Mouse (Mus musculus): Measurements from ENCODE around the gene Hyal1. TPM values are rescaled to one million over a fixed set of nuclear protein-coding genes. Genes with fewer than 3 reads are reported as not detected.
A peak's percentile ranks its signal among the peaks of the same experiment; 100 is the strongest.

Hyal1 gene
- 7.5 and 8.4 TPM in 2 replicates for polyA plus RNA-seq (2015; fragmentation: Nextera tagmentation; extraction: Ambion mirVana)

DNA sequence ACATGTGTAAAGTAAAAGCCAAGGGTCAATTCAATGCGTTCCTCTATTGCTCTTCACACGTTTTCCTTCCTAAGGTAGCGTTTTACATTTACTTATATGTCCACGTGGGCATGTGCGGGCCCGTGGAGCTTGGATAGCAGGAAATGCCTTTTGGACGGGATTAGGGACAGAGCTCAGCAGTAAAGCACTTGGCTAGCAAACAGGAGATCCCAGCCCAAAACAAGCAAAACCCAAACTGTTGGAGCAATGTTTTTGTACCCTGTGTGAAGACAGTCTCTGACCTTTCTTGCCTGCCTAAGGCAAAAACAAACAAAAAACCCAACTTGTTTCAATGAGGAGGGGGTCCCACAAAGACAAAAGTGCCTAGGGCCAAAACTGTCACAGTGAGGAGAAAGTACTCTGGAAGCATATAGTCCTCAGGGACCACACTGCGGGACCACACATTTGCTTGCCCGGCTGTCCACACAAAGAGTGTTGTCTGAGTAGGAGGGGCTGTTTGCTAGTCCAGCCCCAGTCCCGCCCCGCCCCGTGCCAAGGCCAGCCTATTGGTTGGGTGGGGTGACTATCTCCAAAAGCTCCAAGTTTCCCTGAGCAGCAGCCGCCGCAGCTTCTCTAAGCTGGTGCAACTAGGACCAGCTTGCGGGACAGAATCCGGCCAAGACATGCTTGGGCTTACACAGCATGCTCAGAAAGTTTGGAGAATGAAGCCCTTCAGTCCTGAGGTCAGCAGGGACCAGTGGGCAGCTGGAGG is at the start of gene Hyal1:
Hyal1 (plus strand) TSS at position 571 of the 751 bp plus-strand sequence.
- peak within 1 kb of the TSS; percentile 45 for H3K4me2 ChIP-seq
- peaks cover 29% of the 10 kb centered on the region for H3K4me1 ChIP-seq (replicated peaks)
- 27% methylated on average over 16 of the region's 16 CpGs for WGBS
- ATAC-seq (ENCODE audit: low FRiP score, low read depth), result peak; percentile 54
- no peaks in the 10 kb centered on the region for H3K27me3 ChIP-seq
- H3K9me3 ChIP-seq, result no peaks in the 10 kb centered on the region
- peak within 1 kb of the TSS; percentile 18 for H3K4me3 ChIP-seq
- H3K9ac ChIP-seq, result no peak within 1 kb of the TSS
- peak within 1 kb of the TSS; percentile 54 for H3K27ac ChIP-seq (replicated peaks)
- peaks cover 24% of the 10 kb centered on the region for H3K36me3 ChIP-seq

DNA sequence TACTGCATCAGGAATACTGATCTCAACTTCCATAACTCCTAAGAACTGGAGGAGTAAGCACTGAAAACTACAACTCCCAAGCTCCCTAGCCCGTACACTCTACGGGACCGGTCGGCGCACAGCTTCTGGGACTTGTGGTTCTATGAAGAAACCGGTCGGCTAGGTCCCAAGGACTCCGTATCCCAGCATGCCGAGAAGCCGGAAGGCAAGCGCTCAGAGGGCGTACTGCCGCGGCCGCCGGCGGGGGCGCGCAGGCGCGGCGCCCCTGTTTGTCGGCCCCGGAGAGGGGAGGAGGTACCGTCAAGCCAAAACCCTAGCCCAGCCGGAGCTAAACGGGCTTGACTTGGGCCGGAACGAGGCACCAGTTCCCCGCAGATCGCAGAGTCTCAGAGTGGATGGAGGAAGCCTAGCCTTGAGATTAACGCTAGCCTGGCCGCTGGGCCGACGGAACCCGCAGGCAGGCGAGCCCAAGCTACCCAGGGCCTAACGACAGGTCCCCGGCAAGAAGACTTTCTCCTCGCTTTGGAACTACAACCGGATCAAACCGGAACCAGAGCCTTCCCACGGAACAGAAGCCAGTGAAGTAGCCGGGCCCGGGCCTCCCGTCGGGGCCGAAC is 42.8 kb upstream of the Hyal1 start, which contains the start of gene Tmem115:
Tmem115 (plus strand) TSS at position 155 of the 617 bp plus-strand sequence.
- peak within 1 kb of the TSS; percentile 83 for H3K27ac ChIP-seq (replicated peaks)
- under 1% methylated on average over 45 of the region's 48 CpGs for WGBS
- peak; percentile 98 for ATAC-seq (ENCODE audit: low FRiP score, low read depth)

GRCm38 (mm10) chr9:107534408-107535202 is 42.1 kb upstream of the Hyal1 start:
- peak overlapping the region; percentile 83 for H3K27ac ChIP-seq (replicated peaks)
- peak; percentile 2; the same call in 1 of the 2 replicates for ATAC-seq (ENCODE audit: low FRiP score, low read depth)

More for the DNA sequence above, 42.8 kb upstream of the Hyal1 start, which contains the start of gene Tmem115:
- H3K4me2 ChIP-seq, result peak within 1 kb of the TSS; percentile 99
- H3K36me3 ChIP-seq, result peaks cover 16% of the 10 kb centered on the region
- no peaks in the 10 kb centered on the region for H3K27me3 ChIP-seq
- H3K4me1 ChIP-seq (replicated peaks), result peaks cover 40% of the 10 kb centered on the region
- peak within 1 kb of the TSS; percentile 80 for H3K4me3 ChIP-seq
- peak within 1 kb of the TSS; percentile 84 for H3K9ac ChIP-seq
- no peaks in the 10 kb centered on the region for H3K9me3 ChIP-seq

DNA sequence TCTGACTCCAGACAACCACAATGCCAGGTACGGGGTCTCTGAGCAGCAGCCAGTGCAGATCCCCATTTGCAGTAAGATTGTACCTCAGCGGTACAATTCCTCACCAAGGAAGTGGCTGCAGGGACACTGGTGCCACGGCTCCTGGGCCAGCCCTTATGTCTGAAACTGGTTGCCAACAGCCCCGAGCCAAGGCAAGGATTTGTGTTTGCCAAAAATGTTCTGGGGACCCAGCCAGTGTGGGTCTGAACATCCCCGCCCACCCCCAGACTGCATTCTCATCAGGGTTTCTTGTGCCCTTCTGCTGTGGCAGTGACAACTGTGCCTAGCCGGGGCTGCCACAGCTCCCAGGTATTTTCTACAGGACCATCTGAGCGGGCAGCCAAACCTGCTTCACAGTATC is 38.5 kb upstream of the Hyal1 start:
- Histone ChIP-seq H3K4me1 (replicated peaks) (peaks cover 64% of the 10 kb centered on the region), H3K36me3 (peaks cover 29% of the 10 kb centered on the region)

More at GRCm38 (mm10) chr9:107534408-107535202, 42.1 kb upstream of the Hyal1 start:
- Histone ChIP-seq H3K9ac (peak overlapping the region; percentile 84), H3K4me3 (peak overlapping the region; percentile 80), H3K9me3 (no peaks in the 10 kb centered on the region), H3K36me3 (peaks cover 23% of the 10 kb centered on the region), H3K27me3 (no peaks in the 10 kb centered on the region), H3K4me1 (replicated peaks) (peaks cover 40% of the 10 kb centered on the region), H3K4me2 (peak overlapping the region; percentile 99)
- WGBS, result 1% methylated on average over 40 of the region's 40 CpGs

GRCm38 (mm10) chr9:107538711-107539110 is 38.0 kb upstream of the Hyal1 start:
- Histone ChIP-seq H3K4me2 (no peak overlapping the region), H3K9me3 (no peaks in the 10 kb centered on the region), H3K27me3 (no peaks in the 10 kb centered on the region), H3K4me1 (replicated peaks) (peaks cover 61% of the 10 kb centered on the region), H3K4me3 (no peak overlapping the region), H3K9ac (no peak overlapping the region), H3K27ac (replicated peaks) (no peak overlapping the region), H3K36me3 (peaks cover 32% of the 10 kb centered on the region)
- ATAC-seq (ENCODE audit: low FRiP score, low read depth), result no peak
- WGBS, result 91% methylated on average over 3 of the region's 3 CpGs

More for the DNA sequence above, 38.5 kb upstream of the Hyal1 start:
- no peak overlapping the region for H3K9ac ChIP-seq
- WGBS, result 87% methylated on average over 7 of the region's 7 CpGs
- H3K27me3 ChIP-seq, result no peaks in the 10 kb centered on the region
- no peak for ATAC-seq (ENCODE audit: low FRiP score, low read depth)
- H3K27ac ChIP-seq (replicated peaks), result no peak overlapping the region
- no peak overlapping the region for H3K4me2 ChIP-seq
- no peaks in the 10 kb centered on the region for H3K9me3 ChIP-seq
- no peak overlapping the region for H3K4me3 ChIP-seq

DNA sequence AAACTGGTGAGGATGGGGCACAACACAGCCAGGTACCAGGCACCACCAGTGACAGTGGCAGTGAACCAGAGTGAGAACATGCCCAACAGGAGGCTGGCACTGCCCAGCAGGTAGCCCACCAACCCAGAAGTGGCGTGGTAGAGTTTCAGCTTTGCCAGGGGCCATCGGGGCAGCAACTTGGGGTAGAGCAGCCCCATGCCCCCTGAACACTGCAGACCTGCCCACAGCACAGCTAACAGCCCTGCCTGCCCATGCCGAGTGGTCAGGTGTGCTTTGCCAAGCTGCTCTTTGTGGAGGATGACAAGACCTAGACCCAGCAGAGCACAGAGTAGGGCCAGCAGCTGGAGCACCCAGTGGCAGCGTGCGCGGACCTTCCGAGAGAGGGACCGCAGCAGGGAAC is 36.8 kb upstream of the Hyal1 start:
- Histone ChIP-seq H3K9ac (no peak overlapping the region), H3K9me3 (no peaks in the 10 kb centered on the region), H3K4me3 (no peak overlapping the region), H3K4me1 (replicated peaks) (peaks cover 59% of the 10 kb centered on the region), H3K4me2 (0 out of 2 replicates have a peak overlapping the region, but pooled peaks have one; percentile 72), H3K27me3 (no peaks in the 10 kb centered on the region), H3K27ac (replicated peaks) (no peak overlapping the region), H3K36me3 (peaks cover 43% of the 10 kb centered on the region)
- 98% methylated on average over 8 of the region's 8 CpGs for WGBS
- ATAC-seq (ENCODE audit: low FRiP score, low read depth), result no peak

DNA sequence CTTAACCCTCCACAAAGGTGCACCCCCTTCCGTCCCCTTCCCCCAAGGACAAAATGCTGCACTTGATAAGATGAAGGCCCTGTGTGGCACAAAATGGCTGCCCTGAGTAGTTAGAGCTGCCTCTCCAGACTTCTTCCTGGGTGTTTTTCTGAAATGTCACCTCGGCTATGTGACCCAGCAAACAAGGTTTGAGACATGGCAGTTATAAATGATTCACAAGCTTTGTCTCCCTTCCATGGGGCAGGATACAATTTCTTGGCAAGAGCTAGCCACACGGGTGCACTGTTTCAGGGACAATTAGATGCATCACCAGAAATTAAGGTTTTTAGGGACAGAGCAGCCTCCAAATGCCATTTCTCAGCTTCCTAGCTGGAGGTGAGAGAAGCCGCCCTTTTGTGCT is 36.3 kb upstream of the Hyal1 start:
- Histone ChIP-seq H3K9me3 (no peaks in the 10 kb centered on the region), H3K4me2 (peak overlapping the region; percentile 72), H3K27ac (replicated peaks) (0 out of 2 replicates have a peak overlapping the region, but pooled peaks have one; percentile 82), H3K4me1 (replicated peaks) (peaks cover 55% of the 10 kb centered on the region), H3K9ac (no peak overlapping the region), H3K36me3 (peaks cover 46% of the 10 kb centered on the region), H3K27me3 (no peaks in the 10 kb centered on the region), H3K4me3 (peak overlapping the region; percentile 75)
- 67% methylated on average over 4 of the region's 4 CpGs for WGBS
- ATAC-seq (ENCODE audit: low FRiP score, low read depth), result no peak

- ATAC-seq (ENCODE audit: low FRiP score, low read depth), result no peak
- peaks cover 49% of the 10 kb centered on the region for H3K4me1 ChIP-seq (replicated peaks)
- peak overlapping the region; percentile 82; the same call in 1 of the 2 replicates for H3K27ac ChIP-seq (replicated peaks)
- 31% methylated on average over 10 of the region's 10 CpGs for WGBS
- no peaks in the 10 kb centered on the region for H3K27me3 ChIP-seq
- H3K36me3 ChIP-seq, result peaks cover 46% of the 10 kb centered on the region
- H3K9ac ChIP-seq, result peak overlapping the region; percentile 63
- H3K9me3 ChIP-seq, result no peaks in the 10 kb centered on the region
- H3K4me2 ChIP-seq, result peak overlapping the region; percentile 72
- H3K4me3 ChIP-seq, result peak overlapping the region; percentile 75
These were observed 35.7 kb upstream of the Hyal1 start for GRCm38 (mm10) chr9:107541005-107541404.

DNA sequence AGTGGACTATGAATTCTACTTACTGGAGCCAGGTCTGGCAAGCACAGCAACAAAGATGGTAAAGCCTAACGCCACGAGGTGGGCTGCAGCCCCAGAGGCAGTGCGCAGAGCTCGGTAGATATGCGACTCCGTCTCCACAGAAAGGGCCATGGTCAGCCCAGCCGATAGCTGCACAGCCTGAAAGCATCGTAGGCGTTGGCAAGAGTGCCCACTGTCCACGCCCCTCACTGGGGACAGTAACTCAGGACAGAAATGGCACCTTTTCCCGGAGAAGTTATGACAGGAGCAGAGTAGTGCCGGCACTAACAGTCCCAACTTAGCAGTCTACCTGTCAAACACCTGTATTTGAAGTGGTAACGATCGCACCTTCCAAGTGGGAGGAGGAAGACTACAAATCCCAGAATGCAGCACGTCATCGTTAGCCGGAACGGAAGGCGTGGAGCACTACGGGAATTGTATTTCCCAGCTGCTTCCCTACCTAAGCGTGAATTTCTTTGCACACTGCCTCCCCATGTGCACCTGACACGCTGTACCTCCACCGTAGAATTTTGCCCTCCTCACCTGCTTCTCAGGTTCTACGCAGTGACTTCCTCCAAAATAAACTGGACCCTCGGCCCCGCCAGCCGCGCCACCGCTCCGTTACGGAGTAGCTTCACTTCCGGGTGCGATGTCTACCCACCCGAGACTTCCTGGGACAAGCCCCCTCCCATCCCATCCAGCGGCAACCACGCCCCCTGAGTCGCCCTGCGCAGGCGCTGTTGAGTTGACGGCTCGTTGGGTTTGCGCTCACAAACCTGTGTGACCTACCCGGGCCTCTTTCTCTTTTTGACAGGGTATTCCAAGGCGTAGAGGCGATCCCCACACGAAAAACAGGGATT is 35.0 kb upstream of the Hyal1 start, which contains the start of the genes Cyb561d2 and Nprl2:
Cyb561d2 (minus strand) TSS at position 720 of the 878 bp plus-strand sequence.
Nprl2 (plus strand) TSS at position 753 of the 878 bp plus-strand sequence.
- peaks cover 46% of the 10 kb centered on the region for H3K4me1 ChIP-seq (replicated peaks)
- peaks cover 46% of the 10 kb centered on the region for H3K36me3 ChIP-seq
- H3K27me3 ChIP-seq, result no peaks in the 10 kb centered on the region
- H3K27ac ChIP-seq (replicated peaks), result peak within 1 kb of the TSS; percentile 82
- peak within 1 kb of the TSS; percentile 75 for H3K4me3 ChIP-seq
- H3K9ac ChIP-seq, result peak within 1 kb of the TSS; percentile 63
- peak within 1 kb of the TSS; percentile 72 for H3K4me2 ChIP-seq
- ATAC-seq (ENCODE audit: low FRiP score, low read depth), result peak; percentile 88
- no peaks in the 10 kb centered on the region for H3K9me3 ChIP-seq
- under 1% methylated on average over 46 of the region's 46 CpGs for WGBS

GRCm38 (mm10) chr9:107542352-107542686 is 34.4 kb upstream of the Hyal1 start:
- H3K36me3 ChIP-seq, result peaks cover 46% of the 10 kb centered on the region
- 0 out of 2 replicates have a peak, but pooled peaks have one; percentile 23 for ATAC-seq (ENCODE audit: low FRiP score, low read depth)
- H3K4me2 ChIP-seq, result peak overlapping the region; percentile 72
- WGBS, result 2% methylated on average over 11 of the region's 11 CpGs
- peak overlapping the region; percentile 75 for H3K4me3 ChIP-seq
- H3K27me3 ChIP-seq, result no peaks in the 10 kb centered on the region
- H3K4me1 ChIP-seq (replicated peaks), result peaks cover 46% of the 10 kb centered on the region
- peak overlapping the region; percentile 63 for H3K9ac ChIP-seq
- no peaks in the 10 kb centered on the region for H3K9me3 ChIP-seq
- H3K27ac ChIP-seq (replicated peaks), result peak overlapping the region; percentile 82

All from hindbrain, embryonic 15.5 days (tissue).